Mouse (Mus musculus): Measurements from ENCODE around the gene Ank3.

GRCm38 (mm10) chr10:69742528-69742927 is 344.0 kb downstream of the Ank3 start:
- no peak for TF ChIP-seq CTCF (IDR thresholded peaks at IDR 0.05; ENCODE audit: low read depth)
- no peak for TF ChIP-seq EP300 (IDR thresholded peaks at IDR 0.05; ENCODE audit: low read depth)
